Mouse (Mus musculus): ENCODE data around the gene Tulp4. TPM values are rescaled to one million over a fixed set of nuclear protein-coding genes. Genes with fewer than 3 reads are reported as not detected.

The Tulp4 gene
- polyA plus RNA-seq, 1 experiment from 2014 or later: 177 TPM

- no peak for ATAC-seq (ENCODE audit: low FRiP score)
- H3K36me3 ChIP-seq (replicated peaks; ENCODE audit: control insufficient read depth, insufficient read depth): peaks cover 48% of the 10 kb centered on the region
- 81% methylated on average over 6 of the region's 6 CpGs for WGBS
Measured at GRCm38 (mm10) chr17:6192275-6192674, 86.0 kb downstream of the Tulp4 start.

GRCm38 (mm10) chr17:6195390-6195789 lies 89.2 kb downstream of the Tulp4 start:
- WGBS: 94% methylated on average over 1 of the region's 1 CpGs
- ATAC-seq (ENCODE audit: low FRiP score): no peak
- DNase-seq (ENCODE audit: low spot score): no peak
- no peaks in the 10 kb centered on the region for H3K9me3 ChIP-seq (ENCODE audit: control insufficient read depth, low read length)
- H3K27me3 ChIP-seq (ENCODE audit: control insufficient read depth, insufficient read depth, low read length): no peaks in the 10 kb centered on the region
- H3K4me2 ChIP-seq (replicated peaks): no peak overlapping the region
- no peak overlapping the region for H3K4me3 ChIP-seq (replicated peaks; ENCODE audit: low read length)
- no peak overlapping the region for H3K27ac ChIP-seq
- H3K36me3 ChIP-seq (replicated peaks; ENCODE audit: control insufficient read depth, insufficient read depth): peaks cover 58% of the 10 kb centered on the region
- no peak overlapping the region for H3K9ac ChIP-seq
- H3K4me1 ChIP-seq (replicated peaks; ENCODE audit: control insufficient read depth, insufficient read depth, low read length): no peaks in the 10 kb centered on the region

More at GRCm38 (mm10) chr17:6192275-6192674, 86.0 kb downstream of the Tulp4 start:
- Histone ChIP-seq H3K4me2 (replicated peaks) (no peak overlapping the region), H3K4me1 (replicated peaks; ENCODE audit: control insufficient read depth, insufficient read depth, low read length) (no peaks in the 10 kb centered on the region), H3K27ac (no peak overlapping the region), H3K4me3 (replicated peaks; ENCODE audit: low read length) (no peak overlapping the region), H3K9ac (no peak overlapping the region), H3K27me3 (ENCODE audit: control insufficient read depth, insufficient read depth, low read length) (no peaks in the 10 kb centered on the region), H3K9me3 (ENCODE audit: control insufficient read depth, low read length) (no peaks in the 10 kb centered on the region)
- DNase-seq (ENCODE audit: low spot score): no peak

- WGBS: 70% methylated on average over 7 of the region's 7 CpGs
- H3K27me3 ChIP-seq (ENCODE audit: control insufficient read depth, insufficient read depth, low read length): no peaks in the 10 kb centered on the region
- H3K4me2 ChIP-seq (replicated peaks): no peak overlapping the region
- no peak overlapping the region for H3K4me3 ChIP-seq (replicated peaks; ENCODE audit: low read length)
- ATAC-seq (ENCODE audit: low FRiP score): no peak
- DNase-seq (ENCODE audit: low spot score): no peak
- no peak overlapping the region for H3K9ac ChIP-seq
- no peak overlapping the region for H3K27ac ChIP-seq
- no peaks in the 10 kb centered on the region for H3K4me1 ChIP-seq (replicated peaks; ENCODE audit: control insufficient read depth, insufficient read depth, low read length)
- peaks cover 65% of the 10 kb centered on the region for H3K36me3 ChIP-seq (replicated peaks; ENCODE audit: control insufficient read depth, insufficient read depth)
- H3K9me3 ChIP-seq (ENCODE audit: control insufficient read depth, low read length): no peaks in the 10 kb centered on the region
Measured at GRCm38 (mm10) chr17:6197491-6197890, 91.3 kb downstream of the Tulp4 start.

GRCm38 (mm10) chr17:6198670-6199069 lies 92.4 kb downstream of the Tulp4 start:
- Histone ChIP-seq H3K4me1 (replicated peaks; ENCODE audit: control insufficient read depth, insufficient read depth, low read length) (no peaks in the 10 kb centered on the region), H3K9ac (no peak overlapping the region), H3K27ac (no peak overlapping the region), H3K4me3 (replicated peaks; ENCODE audit: low read length) (no peak overlapping the region), H3K4me2 (replicated peaks) (no peak overlapping the region), H3K36me3 (replicated peaks; ENCODE audit: control insufficient read depth, insufficient read depth) (peaks cover 72% of the 10 kb centered on the region), H3K27me3 (ENCODE audit: control insufficient read depth, insufficient read depth, low read length) (no peaks in the 10 kb centered on the region), H3K9me3 (ENCODE audit: control insufficient read depth, low read length) (no peaks in the 10 kb centered on the region)
- DNase-seq (ENCODE audit: low spot score) (no peak), ATAC-seq (ENCODE audit: low FRiP score) (no peak)
- 91% methylated on average over 6 of the region's 6 CpGs for WGBS

GRCm38 (mm10) chr17:6199166-6199565 lies 92.9 kb downstream of the Tulp4 start:
- peaks cover 72% of the 10 kb centered on the region for H3K36me3 ChIP-seq (replicated peaks; ENCODE audit: control insufficient read depth, insufficient read depth)
- H3K9me3 ChIP-seq (ENCODE audit: control insufficient read depth, low read length): no peaks in the 10 kb centered on the region
- WGBS: 67% methylated on average over 4 of the region's 4 CpGs
- no peak overlapping the region for H3K4me3 ChIP-seq (replicated peaks; ENCODE audit: low read length)
- H3K4me1 ChIP-seq (replicated peaks; ENCODE audit: control insufficient read depth, insufficient read depth, low read length): no peaks in the 10 kb centered on the region
- H3K27ac ChIP-seq: no peak overlapping the region
- no peak for DNase-seq (ENCODE audit: low spot score)
- ATAC-seq (ENCODE audit: low FRiP score): no peak
- no peak overlapping the region for H3K9ac ChIP-seq
- H3K4me2 ChIP-seq (replicated peaks): no peak overlapping the region
- no peaks in the 10 kb centered on the region for H3K27me3 ChIP-seq (ENCODE audit: control insufficient read depth, insufficient read depth, low read length)

GRCm38 (mm10) chr17:6201522-6202250 lies 95.4 kb downstream of the Tulp4 start:
- no peaks in the 10 kb centered on the region for H3K4me1 ChIP-seq (replicated peaks; ENCODE audit: control insufficient read depth, insufficient read depth, low read length)
- 88% methylated on average over 14 of the region's 14 CpGs for WGBS
- DNase-seq (ENCODE audit: low spot score) (no peak), ATAC-seq (ENCODE audit: low FRiP score) (no peak)
- H3K9ac ChIP-seq: no peak overlapping the region
- H3K4me2 ChIP-seq (replicated peaks): no peak overlapping the region
- no peak overlapping the region for H3K4me3 ChIP-seq (replicated peaks; ENCODE audit: low read length)
- no peak overlapping the region for H3K27ac ChIP-seq
- no peaks in the 10 kb centered on the region for H3K9me3 ChIP-seq (ENCODE audit: control insufficient read depth, low read length)
- no peaks in the 10 kb centered on the region for H3K27me3 ChIP-seq (ENCODE audit: control insufficient read depth, insufficient read depth, low read length)
- H3K36me3 ChIP-seq (replicated peaks; ENCODE audit: control insufficient read depth, insufficient read depth): peaks cover 86% of the 10 kb centered on the region

- H3K4me2 ChIP-seq (replicated peaks): no peak overlapping the region
- ATAC-seq (ENCODE audit: low FRiP score): no peak
- no peak overlapping the region for H3K4me3 ChIP-seq (replicated peaks; ENCODE audit: low read length)
- no peaks in the 10 kb centered on the region for H3K4me1 ChIP-seq (replicated peaks; ENCODE audit: control insufficient read depth, insufficient read depth, low read length)
- no peak for DNase-seq (ENCODE audit: low spot score)
- WGBS: 82% methylated on average over 14 of the region's 14 CpGs
- no peak overlapping the region for H3K9ac ChIP-seq
- no peaks in the 10 kb centered on the region for H3K9me3 ChIP-seq (ENCODE audit: control insufficient read depth, low read length)
- no peak overlapping the region for H3K27ac ChIP-seq
- H3K27me3 ChIP-seq (ENCODE audit: control insufficient read depth, insufficient read depth, low read length): no peaks in the 10 kb centered on the region
- H3K36me3 ChIP-seq (replicated peaks; ENCODE audit: control insufficient read depth, insufficient read depth): peaks cover 86% of the 10 kb centered on the region
Measured at GRCm38 (mm10) chr17:6202389-6203110, 96.3 kb downstream of the Tulp4 start.

GRCm38 (mm10) chr17:6203126-6203525 lies 96.9 kb downstream of the Tulp4 start:
- H3K4me1 ChIP-seq (replicated peaks; ENCODE audit: control insufficient read depth, insufficient read depth, low read length): no peaks in the 10 kb centered on the region
- H3K4me2 ChIP-seq (replicated peaks): no peak overlapping the region
- no peak overlapping the region for H3K4me3 ChIP-seq (replicated peaks; ENCODE audit: low read length)
- 88% methylated on average over 7 of the region's 7 CpGs for WGBS
- H3K9ac ChIP-seq: no peak overlapping the region
- no peaks in the 10 kb centered on the region for H3K9me3 ChIP-seq (ENCODE audit: control insufficient read depth, low read length)
- H3K36me3 ChIP-seq (replicated peaks; ENCODE audit: control insufficient read depth, insufficient read depth): peaks cover 88% of the 10 kb centered on the region
- H3K27ac ChIP-seq: no peak overlapping the region
- ATAC-seq (ENCODE audit: low FRiP score) (no peak), DNase-seq (ENCODE audit: low spot score) (no peak)
- H3K27me3 ChIP-seq (ENCODE audit: control insufficient read depth, insufficient read depth, low read length): no peaks in the 10 kb centered on the region

GRCm38 (mm10) chr17:6203795-6204194 lies 97.6 kb downstream of the Tulp4 start:
- Histone ChIP-seq H3K4me2 (replicated peaks) (no peak overlapping the region), H3K27ac (no peak overlapping the region), H3K27me3 (ENCODE audit: control insufficient read depth, insufficient read depth, low read length) (no peaks in the 10 kb centered on the region), H3K4me3 (replicated peaks; ENCODE audit: low read length) (no peak overlapping the region), H3K36me3 (replicated peaks; ENCODE audit: control insufficient read depth, insufficient read depth) (peaks cover 88% of the 10 kb centered on the region), H3K9ac (no peak overlapping the region), H3K4me1 (replicated peaks; ENCODE audit: control insufficient read depth, insufficient read depth, low read length) (no peaks in the 10 kb centered on the region), H3K9me3 (ENCODE audit: control insufficient read depth, low read length) (no peaks in the 10 kb centered on the region)
- 48% methylated on average over 4 of the region's 4 CpGs for WGBS
- DNase-seq (ENCODE audit: low spot score) (no peak), ATAC-seq (ENCODE audit: low FRiP score) (no peak)

Measured in hindbrain, embryonic 14.5 days (tissue).